ENCODE assay signal across 14 mouse cellular contexts in genomic region chr5:149168051-149168450, GRCm38 (mm10).
"Had no signal": no experiment of that assay in that cellular context is flagged by ENCODE, and none has a peak within 500 bp of the region (broad histone marks: within the 10 kb centered on the region; RNA-seq: fewer than 3 reads in every experiment).

No protein-coding gene starts in this region.

- H3K4me1 ChIP-seq: neural tube, embryonic 12.5 days; stomach, embryonic 15.5 days had no signal

- H3K27ac ChIP-seq: neural tube, embryonic 12.5 days; stomach, embryonic 15.5 days; stomach, postnatal 0 days had no signal

- H3K4me2 ChIP-seq: neural tube, embryonic 12.5 days; stomach, embryonic 15.5 days had no signal

- H3K4me3 ChIP-seq: neural tube, embryonic 12.5 days; stomach, embryonic 15.5 days had no signal

- H3K27me3 ChIP-seq: neural tube, embryonic 12.5 days; stomach, embryonic 15.5 days had no signal

- H3K9me3 ChIP-seq: neural tube, embryonic 12.5 days; stomach, embryonic 15.5 days had no signal

- H3K9ac ChIP-seq: neural tube, embryonic 12.5 days; stomach, embryonic 15.5 days had no signal

- DNase-seq: retina, postnatal 1 day; right cerebral cortex, postnatal 14 days; right cerebral cortex, postnatal 25 days; right cerebral cortex, postnatal 4 days; spleen, adult 18-20 months; thymus, adult 18-20 months; thymus, adult 2 months; thymus, postnatal 14 days; thymus, postnatal 25 days; thymus, postnatal 36 days; thymus, postnatal 4 days had no signal

- H3K36me3 ChIP-seq: neural tube, embryonic 12.5 days; stomach, embryonic 15.5 days had no signal
